ENCODE assay signal across 8 mouse cellular contexts in genomic region chr5:114175596-114176171, GRCm38 (mm10). TPM values are rescaled to one million over a fixed set of nuclear protein-coding genes. Genes with fewer than 3 reads are reported as not detected.
DNase-seq lines count a peak whose midpoint lies in the region; ATAC-seq lines count a peak whose summit lies in the region.

No protein-coding gene starts in this region.

- no peak overlapping the region for H3K27ac ChIP-seq in hindbrain, embryonic 15.5 days (replicated peaks)

- peak; percentile 78 for ATAC-seq in activated CD4-positive, CD25-positive, alpha-beta regulatory T cell, adult 4 months
- peak; percentile 74; the same call in 1 of the 2 replicates for ATAC-seq in hindbrain, embryonic 15.5 days (ENCODE audit: low FRiP score, low read depth)

- DNase-seq in cerebellum, postnatal 4 days (ENCODE audit: low spot score in 2 of 2) = peak; percentile 32 to 65
- peak; percentile 47 to 62 for DNase-seq in frontal cortex, postnatal 36 days (ENCODE audit: low spot score in 2 of 2)
- DNase-seq in left cerebral cortex, adult 18-20 months (ENCODE audit: low spot score in 2 of 2) = peak; percentile 54 to 59
- peak; percentile 97 to 98 for DNase-seq in lung, postnatal 4 days
- peak; percentile 72 for DNase-seq in right cerebral cortex, adult 18-20 months
- peak; percentile 82 for DNase-seq in urinary bladder, postnatal 10 days (ENCODE audit: low spot score)

- H3K4me3 ChIP-seq in hindbrain, embryonic 15.5 days = peak overlapping the region; percentile 31

- H3K9me3 ChIP-seq in hindbrain, embryonic 15.5 days = no peaks in the 10 kb centered on the region

- H3K36me3 ChIP-seq in hindbrain, embryonic 15.5 days = no peaks in the 10 kb centered on the region

- H3K4me1 ChIP-seq in hindbrain, embryonic 15.5 days (replicated peaks) = peaks cover 13% of the 10 kb centered on the region

- H3K27me3 ChIP-seq in hindbrain, embryonic 15.5 days = peaks cover 19% of the 10 kb centered on the region

- H3K4me2 ChIP-seq in hindbrain, embryonic 15.5 days = peak overlapping the region; percentile 55

- under 1% methylated on average over 24 of the region's 26 CpGs for WGBS in hindbrain, embryonic 15.5 days

- peak overlapping the region; percentile 10; the same call in 1 of the 2 replicates for H3K9ac ChIP-seq in hindbrain, embryonic 15.5 days

RNA-seq across cellular contexts. Expression of gene Acacb, which starts 29.3 kb away (rescaled TPM):
- polyA plus RNA-seq in activated CD4-positive, CD25-positive, alpha-beta regulatory T cell, adult 4 months (2017; shearing (Covaris generic)) = 1 to 10 TPM in 1 of 2 experiments, under 1 TPM in 1; 0.95 to 3.1 TPM
- polyA plus RNA-seq in hindbrain, embryonic 15.5 days (2015; fragmentation: Nextera tagmentation; extraction: Ambion mirVana) = 4.4 TPM in 2 replicates
- 1 to 10 TPM; 2.8 to 6.2 TPM for total RNA-seq in left cerebral cortex, adult 18-20 months (2021)

RNA-seq across cellular contexts. Expression of gene Ung, which starts 45.5 kb away (rescaled TPM):
- 1 to 10 TPM; 6.5 to 9.0 TPM for polyA plus RNA-seq in activated CD4-positive, CD25-positive, alpha-beta regulatory T cell, adult 4 months (2017; shearing (Covaris generic))
- polyA plus RNA-seq in hindbrain, embryonic 15.5 days (2015; fragmentation: Nextera tagmentation; extraction: Ambion mirVana) = 12.8 and 13.5 TPM in 2 replicates
- 1 to 10 TPM; 1.6 to 3.4 TPM for total RNA-seq in left cerebral cortex, adult 18-20 months (2021)

RNA-seq across cellular contexts. Expression of gene Alkbh2, which starts 47.7 kb away (rescaled TPM):
- 1 to 10 TPM; 2.8 to 5.1 TPM for polyA plus RNA-seq in activated CD4-positive, CD25-positive, alpha-beta regulatory T cell, adult 4 months (2017; shearing (Covaris generic))
- polyA plus RNA-seq in hindbrain, embryonic 15.5 days (2015; fragmentation: Nextera tagmentation; extraction: Ambion mirVana) = 6.4 and 7.4 TPM in 2 replicates
- 1 to 10 TPM; 5.6 to 5.7 TPM for total RNA-seq in left cerebral cortex, adult 18-20 months (2021)
